Mouse (Mus musculus) thymus, postnatal 36 days (tissue): ENCODE results near the gene Tead1.

ENCODE experiments used
- DNase-seq, 2 experiments: peaks; one replicate each; pipeline ENCODE4 v3.0.0; 2022; ENCODE audit warnings: mixed read lengths in 2 of 2

Gene Tead1

DNA sequence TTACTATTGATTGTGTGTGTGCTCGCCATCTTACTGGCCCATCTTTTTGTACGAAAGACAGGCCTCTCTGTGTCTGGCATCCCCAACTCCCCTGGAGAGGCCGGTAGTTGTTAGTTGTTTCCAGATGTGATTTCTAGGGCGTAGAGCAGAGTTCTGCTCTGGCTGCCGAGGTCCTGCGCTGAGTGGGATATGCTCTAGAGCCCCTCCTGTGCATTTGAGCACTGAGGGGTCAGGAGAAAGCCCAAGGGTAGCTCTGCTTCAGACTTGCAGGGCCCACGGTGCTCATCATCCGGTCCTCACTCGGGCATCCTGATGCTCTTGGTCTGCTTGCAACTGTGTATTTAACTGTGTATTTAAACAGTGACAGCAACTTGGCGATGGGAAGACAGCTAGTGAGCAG, 7.5 kb downstream of the Tead1 start:
- DNase-seq, result no peak

GRCm38 (mm10) chr7:112688425-112689001, 9.4 kb downstream of the Tead1 start:
- DNase-seq, result no peak

GRCm38 (mm10) chr7:112690836-112691781, 12.0 kb downstream of the Tead1 start:
- no peak for DNase-seq

GRCm38 (mm10) chr7:112693566-112693965, 14.4 kb downstream of the Tead1 start:
- no peak for DNase-seq

GRCm38 (mm10) chr7:112696777-112697161, 17.7 kb downstream of the Tead1 start:
- DNase-seq, result no peak

- DNase-seq, result no peak
These were observed 18.2 kb downstream of the Tead1 start for GRCm38 (mm10) chr7:112697162-112697841.

DNA sequence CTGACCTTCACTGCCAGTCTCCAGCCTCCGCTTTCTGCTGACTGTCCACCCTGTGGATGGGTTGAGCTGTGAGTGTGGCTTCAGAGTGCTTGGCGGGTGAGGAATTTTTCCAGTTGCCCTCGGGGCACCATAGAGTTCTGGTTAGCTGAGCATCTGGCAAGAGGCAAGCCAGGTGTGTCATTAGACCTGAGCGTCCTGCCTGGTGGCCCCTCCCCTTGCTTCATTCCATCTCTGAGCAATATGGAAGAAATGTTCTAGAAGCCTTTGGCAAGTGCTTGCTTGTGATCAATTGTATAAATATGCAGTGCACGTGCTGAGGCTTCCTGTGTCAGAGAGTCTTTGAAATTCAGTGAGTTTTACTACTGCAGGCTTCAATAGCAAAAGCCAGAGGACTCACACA, 21.0 kb downstream of the Tead1 start:
- DNase-seq, result no peak

DNA sequence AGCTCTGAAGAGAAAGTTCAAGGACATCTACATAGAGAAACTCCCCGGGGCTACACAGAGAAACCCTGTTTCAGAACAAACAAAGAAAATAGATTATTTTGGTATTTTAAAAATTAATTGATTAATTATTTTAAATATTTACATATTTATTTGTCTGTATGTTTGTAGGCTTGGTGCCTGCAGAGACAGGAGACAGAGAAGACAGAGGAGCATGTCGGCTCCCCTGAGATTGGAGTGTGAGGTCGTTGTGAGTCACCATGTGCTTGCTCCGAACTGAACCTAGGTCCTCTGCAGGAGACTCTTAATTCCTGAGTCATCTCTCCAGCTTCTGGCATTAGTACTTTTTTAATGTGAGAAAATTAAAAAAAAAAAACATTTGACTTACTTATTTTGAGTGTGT, 24.2 kb downstream of the Tead1 start:
- DNase-seq, result no peak

DNA sequence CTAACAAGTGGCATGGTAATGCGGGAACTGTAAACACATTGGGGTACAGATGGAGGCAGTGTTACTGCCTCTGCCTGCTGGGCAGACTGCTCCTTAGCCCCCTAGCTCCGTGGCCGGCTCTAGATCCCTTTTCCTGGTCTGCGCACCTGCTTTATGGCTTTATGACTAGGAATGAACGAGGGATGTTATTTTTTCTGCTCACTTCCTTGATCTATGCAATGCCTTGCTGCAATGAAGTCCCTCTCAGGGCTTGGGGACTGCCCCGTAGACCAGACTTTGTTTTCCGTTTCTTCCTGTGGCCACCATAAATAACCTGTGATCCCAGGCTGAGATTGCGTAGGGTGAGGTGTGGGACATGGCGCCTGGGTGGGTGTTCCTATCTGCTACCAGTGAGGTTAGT, 26.8 kb downstream of the Tead1 start:
- DNase-seq, result no peak

GRCm38 (mm10) chr7:112706756-112707155, 27.6 kb downstream of the Tead1 start:
- no peak for DNase-seq

- no peak for DNase-seq
These were observed 31.4 kb downstream of the Tead1 start for GRCm38 (mm10) chr7:112710409-112711107.

DNA sequence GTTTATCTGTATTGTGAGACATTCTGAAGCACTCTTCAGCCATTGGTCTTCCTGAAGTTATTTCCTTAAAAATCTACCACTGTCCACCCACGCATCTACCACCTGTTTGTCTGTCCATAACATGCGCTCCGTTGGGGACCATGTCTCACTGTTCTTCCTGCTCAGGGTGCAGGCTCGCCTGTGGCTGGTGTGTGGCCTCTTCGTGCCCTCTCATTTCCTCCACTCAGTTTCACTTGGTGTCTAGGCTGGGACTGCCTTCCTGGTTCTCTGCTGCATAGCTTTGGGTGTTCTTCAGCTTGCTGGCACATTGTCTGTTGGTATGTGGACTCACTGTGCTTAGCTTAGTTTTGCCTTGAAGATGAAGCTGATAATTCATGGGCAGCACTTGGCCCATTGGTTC, 32.9 kb downstream of the Tead1 start:
- no peak for DNase-seq

GRCm38 (mm10) chr7:112713509-112713908, 34.4 kb downstream of the Tead1 start:
- DNase-seq, result no peak

GRCm38 (mm10) chr7:112714783-112715182, 35.7 kb downstream of the Tead1 start:
- DNase-seq, result no peak

DNA sequence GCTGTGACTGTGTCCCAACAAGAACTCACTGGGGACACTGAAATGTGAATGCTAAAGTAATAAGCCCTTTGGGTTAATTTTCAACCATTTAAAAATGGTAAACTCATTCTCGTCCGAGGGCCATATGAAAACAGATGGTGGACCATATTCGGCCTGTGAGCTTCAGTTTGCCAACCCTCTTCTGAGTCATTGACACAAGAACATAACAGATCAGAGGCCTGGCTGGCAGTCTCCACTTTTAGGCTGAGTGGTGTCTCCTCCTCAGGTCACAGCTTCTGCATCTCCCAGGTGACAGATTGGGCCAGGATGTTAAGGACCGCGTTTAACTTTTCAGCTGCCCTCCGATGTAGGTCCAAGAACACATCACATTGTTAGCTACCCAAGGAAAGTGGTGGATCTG, 37.6 kb downstream of the Tead1 start:
- DNase-seq, result no peak

DNA sequence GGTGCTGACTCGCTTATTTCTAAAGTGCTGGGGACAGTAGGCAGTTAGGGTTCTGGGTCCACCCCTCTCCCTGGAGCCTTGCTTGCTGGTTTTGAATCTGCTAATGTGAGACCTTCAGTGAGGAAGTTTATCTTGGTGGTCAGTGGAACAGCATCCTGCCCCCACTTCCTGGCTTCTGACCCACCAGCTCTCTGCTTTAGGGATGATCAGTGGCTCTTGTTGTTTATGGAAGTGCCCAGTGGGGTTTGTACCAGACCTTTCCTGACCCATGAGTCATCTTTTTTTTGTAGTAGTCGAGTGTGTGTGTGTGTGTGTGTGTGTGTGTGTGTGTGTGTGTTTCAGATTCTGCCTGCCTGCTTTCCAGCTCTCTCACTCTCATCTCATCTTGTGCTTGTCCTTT, 38.6 kb downstream of the Tead1 start:
- no peak for DNase-seq

- no peak for DNase-seq
These were observed 40.5 kb downstream of the Tead1 start for GRCm38 (mm10) chr7:112719394-112720142.

DNA sequence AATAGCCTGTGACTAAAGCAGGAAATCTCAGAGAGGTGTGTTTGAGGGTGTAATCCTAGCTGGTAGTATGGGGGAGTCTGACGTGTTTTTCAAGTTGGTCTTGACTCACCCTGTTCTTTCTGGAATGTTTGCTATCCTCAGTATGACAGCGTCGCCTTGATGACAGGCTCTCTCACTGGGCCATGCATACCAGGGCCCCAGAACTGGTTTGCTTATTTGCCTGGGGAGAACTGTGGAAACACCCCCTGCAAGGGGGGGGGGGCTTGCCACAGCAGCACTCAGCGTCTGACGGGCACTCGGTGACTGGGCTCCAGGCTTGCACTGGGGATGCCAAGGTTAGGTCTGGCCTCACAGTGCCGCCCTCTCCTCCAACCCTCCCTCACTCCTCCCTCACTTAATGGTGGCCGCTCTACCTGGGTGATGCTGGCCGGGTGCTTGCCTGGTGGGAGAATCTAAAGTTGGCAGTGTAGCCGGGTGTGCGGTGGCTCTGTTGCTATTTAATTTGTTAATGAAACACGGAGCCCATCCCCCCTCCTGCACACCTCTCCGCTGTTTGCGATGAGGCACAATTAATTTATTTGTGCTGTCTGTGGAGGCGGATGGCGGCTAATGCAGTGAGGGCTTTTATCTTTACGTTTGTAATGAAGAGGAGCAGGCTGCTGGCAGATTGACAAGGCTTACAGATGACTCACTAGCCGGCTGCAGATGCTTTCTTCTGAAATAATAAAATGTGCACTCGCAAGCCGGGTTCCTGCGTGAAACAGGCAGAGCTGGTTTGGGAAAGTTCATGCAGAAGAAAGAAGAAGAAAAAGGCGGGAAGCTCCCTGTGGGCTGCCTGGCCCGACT, 41.2 kb downstream of the Tead1 start:
- no peak for DNase-seq

- DNase-seq, result no peak
These were observed 41.8 kb downstream of the Tead1 start for GRCm38 (mm10) chr7:112720989-112721337.

DNA sequence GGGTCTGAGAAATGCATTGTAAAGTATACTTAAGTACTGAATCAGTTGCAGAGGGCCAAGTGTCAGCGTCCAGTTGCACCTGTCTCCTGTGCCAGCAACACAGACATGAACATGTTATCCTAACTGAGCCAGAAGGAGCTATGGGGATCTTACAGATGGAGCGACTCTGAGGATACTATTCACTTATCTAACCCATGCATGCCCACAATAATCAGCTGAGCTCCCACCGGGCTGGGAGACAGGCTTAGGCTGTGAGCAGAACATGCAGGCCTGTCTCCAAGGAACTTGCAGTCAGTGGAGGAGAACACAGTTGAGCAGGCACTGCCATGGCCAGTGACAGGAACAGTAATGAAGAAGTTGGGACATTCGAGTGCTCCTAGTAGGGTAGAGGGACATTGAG, 42.7 kb downstream of the Tead1 start:
- DNase-seq, result no peak

GRCm38 (mm10) chr7:112728399-112728798, 49.3 kb downstream of the Tead1 start:
- DNase-seq, result no peak

- DNase-seq, result no peak
These were observed 51.1 kb downstream of the Tead1 start for GRCm38 (mm10) chr7:112730209-112730608.
